Mouse (Mus musculus): ENCODE results near the gene Stub1.

Stub1 gene

GRCm38 (mm10) chr17:25868601-25869191 is 35.5 kb upstream of the Stub1 start, which contains the start of gene Mcrip2:
Gene Mcrip2 (minus strand): TSS chr17:25868764.
- DNase-seq: peak; percentile 89

- peak; percentile 64 for DNase-seq
These were observed 34.8 kb upstream of the Stub1 start for GRCm38 (mm10) chr17:25867836-25868600.

GRCm38 (mm10) chr17:25867509-25867835 is 34.3 kb upstream of the Stub1 start:
- no peak for DNase-seq

GRCm38 (mm10) chr17:25866172-25866571 is 33.0 kb upstream of the Stub1 start:
- no peak for DNase-seq

GRCm38 (mm10) chr17:25865288-25865687 is 32.1 kb upstream of the Stub1 start:
- DNase-seq: no peak

GRCm38 (mm10) chr17:25864311-25864710 is 31.1 kb upstream of the Stub1 start:
- no peak for DNase-seq

- no peak for DNase-seq
These were observed 30.5 kb upstream of the Stub1 start for GRCm38 (mm10) chr17:25863681-25864080.

GRCm38 (mm10) chr17:25861704-25862612 is 28.8 kb upstream of the Stub1 start:
- no peak for DNase-seq

- peak; percentile 95 for DNase-seq
These were observed 27.9 kb upstream of the Stub1 start, which contains the start of gene Wdr90 for GRCm38 (mm10) chr17:25860832-25861703. Gene Wdr90 (minus strand): TSS chr17:25861501.

GRCm38 (mm10) chr17:25860229-25860628 is 27.0 kb upstream of the Stub1 start:
- no peak for DNase-seq

- peak; percentile 98 for DNase-seq
These were observed 11.2 kb upstream of the Stub1 start, which contains the start of gene Rhot2 for GRCm38 (mm10) chr17:25844396-25844901. Gene Rhot2 (minus strand): TSS chr17:25844851.

- no peak for DNase-seq
These were observed 10.6 kb upstream of the Stub1 start for GRCm38 (mm10) chr17:25843636-25844395.

GRCm38 (mm10) chr17:25843122-25843521 is 9.9 kb upstream of the Stub1 start:
- DNase-seq: no peak

GRCm38 (mm10) chr17:25842509-25842908 is 9.3 kb upstream of the Stub1 start:
- DNase-seq: no peak

GRCm38 (mm10) chr17:25841117-25841880 is 8.1 kb upstream of the Stub1 start, which contains the start of gene Gm20683:
Gene Gm20683 (minus strand): TSS chr17:25841763.
- no peak for DNase-seq

- DNase-seq: no peak
These were observed 7.3 kb upstream of the Stub1 start for GRCm38 (mm10) chr17:25840519-25840918.

GRCm38 (mm10) chr17:25839455-25840235 is 6.4 kb upstream of the Stub1 start:
- no peak for DNase-seq

- DNase-seq: no peak
These were observed 5.7 kb upstream of the Stub1 start for GRCm38 (mm10) chr17:25838904-25839303.

- no peak for DNase-seq
These were observed 4.3 kb upstream of the Stub1 start for GRCm38 (mm10) chr17:25837533-25837932.

GRCm38 (mm10) chr17:25837076-25837410 is 3.8 kb upstream of the Stub1 start, which contains the start of gene Rhbdl1:
Gene Rhbdl1 (minus strand): TSS chr17:25837295.
- DNase-seq: peak; percentile 61

All from lung, postnatal 36 days (tissue).